Mouse (Mus musculus): ENCODE data around the gene Cdk6. TPM values are rescaled to one million over a fixed set of nuclear protein-coding genes. Genes with fewer than 3 reads are reported as not detected.

Gene Cdk6
- polyA plus RNA-seq, 1 experiment = 29.0 TPM

- Histone ChIP-seq H3K9ac (ENCODE audit: low read depth, poor library complexity, severe bottlenecking) (no peak overlapping the region), H3K4me3 (ENCODE audit: low read depth, low read length) (no peak overlapping the region), H3K4me1 (ENCODE audit: control insufficient read depth, insufficient read depth, low read length) (no peaks in the 10 kb centered on the region), H3K27me3 (ENCODE audit: control insufficient read depth, insufficient read depth, low read length, poor library complexity, severe bottlenecking) (no peaks in the 10 kb centered on the region), H3K9me3 (replicated peaks; ENCODE audit: control insufficient read depth, insufficient read depth, low read length, poor library complexity, severe bottlenecking) (no peaks in the 10 kb centered on the region), H3K36me3 (ENCODE audit: control insufficient read depth, insufficient read depth, low read length, poor library complexity, severe bottlenecking) (no peaks in the 10 kb centered on the region), H3K27ac (ENCODE audit: insufficient read depth, low read length) (no peak overlapping the region)
- no peak for TF ChIP-seq EP300 (IDR thresholded peaks at IDR 0.05; ENCODE audit: insufficient read depth, low read depth, low read length)
- no peak for TF ChIP-seq CTCF (IDR thresholded peaks at IDR 0.05; ENCODE audit: low read depth, low read length)
- TF ChIP-seq POLR2A (IDR thresholded peaks at IDR 0.05; ENCODE audit: insufficient read depth, low read length) = no peak
Observed at GRCm38 (mm10) chr5:3536592-3537212, 195.4 kb downstream of the Cdk6 start.

DNA sequence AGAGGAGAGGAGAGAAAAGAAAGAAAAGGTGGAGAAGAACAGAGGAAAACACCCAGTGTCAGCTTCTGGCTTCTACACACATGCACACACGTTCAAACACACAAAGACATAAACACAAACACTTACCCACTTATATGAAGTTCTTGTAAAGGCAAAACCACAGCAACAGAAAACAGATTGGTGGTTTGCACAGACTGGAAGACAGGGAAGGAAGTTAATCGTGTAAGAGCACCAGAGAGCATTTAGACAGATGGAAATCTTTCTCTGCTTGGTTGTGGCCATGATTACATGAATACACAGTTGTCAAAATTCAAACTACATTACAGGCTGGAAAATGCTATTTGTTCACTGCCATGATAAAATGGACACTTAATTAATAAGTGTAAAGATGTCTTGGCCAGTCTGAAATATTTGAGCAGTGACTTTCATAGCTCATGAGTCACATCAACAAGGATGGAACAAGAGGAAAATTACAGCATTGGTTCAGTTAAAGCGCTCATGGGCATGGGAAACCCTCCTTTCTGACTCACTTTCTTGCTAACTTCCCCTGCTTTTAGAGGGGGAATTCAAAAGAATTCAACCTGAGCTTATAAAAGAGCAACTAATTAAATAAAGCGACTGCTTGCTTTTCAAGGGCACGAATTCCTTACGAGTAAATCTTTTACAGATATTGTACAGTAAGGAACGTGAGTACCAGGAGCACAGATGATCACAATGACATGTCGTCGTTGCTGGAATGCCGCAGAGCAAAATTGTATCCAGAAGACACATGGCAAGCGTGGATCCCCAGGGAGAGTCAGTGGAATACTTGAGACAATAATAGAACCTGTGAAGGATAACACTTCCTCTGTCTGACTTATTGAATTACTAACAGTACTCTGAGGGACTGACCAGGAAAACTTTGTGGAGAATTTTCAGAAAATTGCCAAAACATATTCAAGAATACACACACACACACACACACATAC, 197.5 kb downstream of the Cdk6 start:
- no peaks in the 10 kb centered on the region for H3K36me3 ChIP-seq (ENCODE audit: control insufficient read depth, insufficient read depth, low read length, poor library complexity, severe bottlenecking)
- no peaks in the 10 kb centered on the region for H3K27me3 ChIP-seq (ENCODE audit: control insufficient read depth, insufficient read depth, low read length, poor library complexity, severe bottlenecking)
- H3K9ac ChIP-seq (ENCODE audit: low read depth, poor library complexity, severe bottlenecking) = no peak overlapping the region
- no peak overlapping the region for H3K27ac ChIP-seq (ENCODE audit: insufficient read depth, low read length)
- H3K4me3 ChIP-seq (ENCODE audit: low read depth, low read length) = no peak overlapping the region
- H3K4me1 ChIP-seq (ENCODE audit: control insufficient read depth, insufficient read depth, low read length) = no peaks in the 10 kb centered on the region
- TF ChIP-seq CTCF (IDR thresholded peaks at IDR 0.05; ENCODE audit: low read depth, low read length) (no peak), POLR2A (IDR thresholded peaks at IDR 0.05; ENCODE audit: insufficient read depth, low read length) (no peak), EP300 (IDR thresholded peaks at IDR 0.05; ENCODE audit: insufficient read depth, low read depth, low read length) (no peak)
- H3K9me3 ChIP-seq (replicated peaks; ENCODE audit: control insufficient read depth, insufficient read depth, low read length, poor library complexity, severe bottlenecking) = no peaks in the 10 kb centered on the region

GRCm38 (mm10) chr5:3541871-3542270, 200.6 kb downstream of the Cdk6 start:
- peaks cover 4% of the 10 kb centered on the region for H3K36me3 ChIP-seq (ENCODE audit: control insufficient read depth, insufficient read depth, low read length, poor library complexity, severe bottlenecking)
- TF ChIP-seq POLR2A (IDR thresholded peaks at IDR 0.05; ENCODE audit: insufficient read depth, low read length) (no peak), CTCF (IDR thresholded peaks at IDR 0.05; ENCODE audit: low read depth, low read length) (no peak), EP300 (IDR thresholded peaks at IDR 0.05; ENCODE audit: insufficient read depth, low read depth, low read length) (no peak)
- H3K4me1 ChIP-seq (ENCODE audit: control insufficient read depth, insufficient read depth, low read length) = peaks cover 1% of the 10 kb centered on the region
- H3K27ac ChIP-seq (ENCODE audit: insufficient read depth, low read length) = no peak overlapping the region
- H3K4me3 ChIP-seq (ENCODE audit: low read depth, low read length) = no peak overlapping the region
- H3K27me3 ChIP-seq (ENCODE audit: control insufficient read depth, insufficient read depth, low read length, poor library complexity, severe bottlenecking) = no peaks in the 10 kb centered on the region
- no peak overlapping the region for H3K9ac ChIP-seq (ENCODE audit: low read depth, poor library complexity, severe bottlenecking)
- no peaks in the 10 kb centered on the region for H3K9me3 ChIP-seq (replicated peaks; ENCODE audit: control insufficient read depth, insufficient read depth, low read length, poor library complexity, severe bottlenecking)

GRCm38 (mm10) chr5:3543629-3544479, 202.6 kb downstream of the Cdk6 start, which contains the start of gene Fam133b:
TSS of gene Fam133b (plus strand) at chr5:3543833.
- Histone ChIP-seq H3K36me3 (ENCODE audit: control insufficient read depth, insufficient read depth, low read length, poor library complexity, severe bottlenecking) (peaks cover 6% of the 10 kb centered on the region), H3K27ac (ENCODE audit: insufficient read depth, low read length) (no peak within 1 kb of the TSS), H3K9me3 (replicated peaks; ENCODE audit: control insufficient read depth, insufficient read depth, low read length, poor library complexity, severe bottlenecking) (no peaks in the 10 kb centered on the region), H3K4me1 (ENCODE audit: control insufficient read depth, insufficient read depth, low read length) (peaks cover 1% of the 10 kb centered on the region), H3K4me3 (ENCODE audit: low read depth, low read length) (peak within 1 kb of the TSS; percentile 83), H3K27me3 (ENCODE audit: control insufficient read depth, insufficient read depth, low read length, poor library complexity, severe bottlenecking) (no peaks in the 10 kb centered on the region), H3K9ac (ENCODE audit: low read depth, poor library complexity, severe bottlenecking) (peak within 1 kb of the TSS; percentile 81)
- TF ChIP-seq POLR2A (IDR thresholded peaks at IDR 0.05; ENCODE audit: insufficient read depth, low read length) (no peak), CTCF (IDR thresholded peaks at IDR 0.05; ENCODE audit: low read depth, low read length) (peak; percentile 66)

DNA sequence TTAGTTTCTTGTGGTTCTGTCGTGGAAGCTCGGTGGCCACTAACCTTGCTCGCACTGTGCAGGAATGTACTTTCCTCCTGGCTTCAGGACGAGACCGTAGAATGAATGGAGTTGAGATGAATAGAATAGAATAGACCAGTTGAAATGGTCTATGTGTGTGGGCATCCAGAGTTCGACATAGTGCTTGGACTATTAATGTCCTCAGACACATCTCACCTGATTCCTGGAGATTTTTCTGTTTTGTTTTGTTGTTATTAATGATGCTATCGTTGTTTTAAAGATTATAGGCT, 203.1 kb downstream of the Cdk6 start:
- H3K9ac ChIP-seq (ENCODE audit: low read depth, poor library complexity, severe bottlenecking) = peak overlapping the region; percentile 81
- no peak for TF ChIP-seq EP300 (IDR thresholded peaks at IDR 0.05; ENCODE audit: insufficient read depth, low read depth, low read length)
- TF ChIP-seq CTCF (IDR thresholded peaks at IDR 0.05; ENCODE audit: low read depth, low read length) = no peak
- no peak for TF ChIP-seq POLR2A (IDR thresholded peaks at IDR 0.05; ENCODE audit: insufficient read depth, low read length)
- H3K36me3 ChIP-seq (ENCODE audit: control insufficient read depth, insufficient read depth, low read length, poor library complexity, severe bottlenecking) = peaks cover 6% of the 10 kb centered on the region
- H3K4me1 ChIP-seq (ENCODE audit: control insufficient read depth, insufficient read depth, low read length) = peaks cover 1% of the 10 kb centered on the region
- no peak overlapping the region for H3K27ac ChIP-seq (ENCODE audit: insufficient read depth, low read length)
- no peaks in the 10 kb centered on the region for H3K9me3 ChIP-seq (replicated peaks; ENCODE audit: control insufficient read depth, insufficient read depth, low read length, poor library complexity, severe bottlenecking)
- peak overlapping the region; percentile 83 for H3K4me3 ChIP-seq (ENCODE audit: low read depth, low read length)
- no peaks in the 10 kb centered on the region for H3K27me3 ChIP-seq (ENCODE audit: control insufficient read depth, insufficient read depth, low read length, poor library complexity, severe bottlenecking)
